Mouse (Mus musculus) monocyte, adult 5-6 weeks (primary cell): ENCODE data around the gene Aven. TPM values are rescaled to one million over a fixed set of nuclear protein-coding genes. Genes with fewer than 3 reads are reported as not detected.

Experiments used
- ATAC-seq: fragments of 153-309, 156-312 bp; replicated peaks from 2 replicates; pipeline ENCODE4 v1.8.0; 2017; ENCODE audit warnings: mild to moderate bottlenecking; ENCODE audit not compliant: low TSS enrichment, insufficient number of reproducible peaks, severe bottlenecking, poor library complexity, low FRiP score
- total RNA-seq: library from RNA; stranded (forward); fragments of 200-1000, 200-491, 200-594 nt; gene quantifications from 3 replicates; pipeline ENCODE4 v1.2.3, GENCODE M21; 2017

The Aven gene
- total RNA-seq, 1 experiment from 2014 or later = 35.7 TPM

DNA sequence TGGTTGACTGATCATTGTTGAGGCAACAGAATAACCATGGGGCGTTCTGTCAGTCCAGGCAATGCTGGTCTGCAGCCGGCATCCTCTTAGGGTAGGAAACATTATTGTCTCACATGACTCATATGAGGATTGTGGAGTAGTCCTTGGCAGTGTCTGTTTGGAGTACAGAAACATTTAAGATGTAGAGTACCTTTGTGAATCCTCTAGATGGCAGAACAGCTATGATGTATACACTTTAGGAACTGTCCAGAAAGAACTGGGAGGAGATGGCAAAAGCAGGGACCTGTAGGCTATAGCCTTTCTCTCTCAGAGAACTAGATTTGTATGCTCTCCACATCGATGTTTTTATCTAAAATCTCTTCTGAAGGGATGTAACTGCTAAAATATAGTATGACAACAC, 34.2 kb downstream of the Aven start:
- ATAC-seq = no peak

DNA sequence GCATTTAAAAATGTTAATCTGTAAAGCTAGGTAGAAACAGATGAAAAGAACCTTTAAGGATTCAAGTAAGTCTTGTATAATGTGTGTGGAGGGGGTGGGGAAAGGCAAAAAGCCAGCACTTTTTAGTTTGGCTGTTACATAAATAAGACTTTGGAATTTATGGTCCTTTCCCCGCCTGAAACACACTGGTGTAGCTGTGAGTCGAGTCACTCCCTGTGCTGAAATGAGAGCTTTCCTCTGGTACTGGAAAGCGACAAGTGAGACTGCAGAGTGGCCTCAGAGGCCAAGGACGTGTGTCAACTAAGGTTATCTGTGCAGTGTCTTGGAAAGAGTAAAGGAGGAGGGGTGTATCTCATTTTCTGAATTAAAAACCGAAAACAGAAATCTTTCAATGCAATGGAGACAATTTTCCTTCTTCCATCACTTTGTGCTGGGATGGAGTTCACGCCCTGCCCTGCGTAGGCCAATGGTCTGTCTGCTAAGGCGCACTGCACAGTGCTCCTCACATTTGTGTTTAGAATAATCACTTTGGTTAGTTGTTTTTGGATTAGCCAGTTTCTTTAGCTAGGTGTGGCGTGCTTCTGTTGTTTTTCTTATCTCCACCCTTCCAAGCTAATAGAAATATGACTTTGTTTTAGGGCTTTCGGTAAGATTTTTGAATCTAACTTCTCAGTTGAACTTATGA, 40.2 kb downstream of the Aven start:
- no peak for ATAC-seq

DNA sequence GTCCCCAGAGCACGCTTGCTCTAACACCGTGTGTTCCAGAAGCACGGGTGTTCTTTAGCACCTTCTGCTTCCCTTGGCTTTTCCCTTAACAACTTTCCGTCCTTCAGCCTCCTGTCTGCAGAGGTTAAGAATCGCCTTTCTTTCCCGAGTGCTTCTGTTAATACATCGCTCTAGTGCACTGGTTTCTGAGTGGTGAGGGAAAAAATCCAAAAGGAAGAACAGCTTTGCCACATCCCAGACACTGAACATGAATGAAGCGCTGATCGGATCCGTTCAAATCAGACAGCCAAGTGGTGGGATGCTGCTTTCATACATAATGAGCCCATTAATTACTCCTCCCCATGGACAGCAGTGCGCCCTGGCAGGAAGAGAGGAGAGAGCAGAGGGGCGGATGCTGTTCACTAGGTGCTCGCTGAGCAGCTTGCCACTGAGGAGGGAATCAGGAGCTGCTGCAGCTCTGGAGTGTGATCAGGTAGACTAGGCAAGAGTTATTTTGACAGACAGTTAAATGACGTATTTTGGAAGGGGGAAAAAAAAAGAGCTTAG, 42.0 kb downstream of the Aven start:
- no peak for ATAC-seq

DNA sequence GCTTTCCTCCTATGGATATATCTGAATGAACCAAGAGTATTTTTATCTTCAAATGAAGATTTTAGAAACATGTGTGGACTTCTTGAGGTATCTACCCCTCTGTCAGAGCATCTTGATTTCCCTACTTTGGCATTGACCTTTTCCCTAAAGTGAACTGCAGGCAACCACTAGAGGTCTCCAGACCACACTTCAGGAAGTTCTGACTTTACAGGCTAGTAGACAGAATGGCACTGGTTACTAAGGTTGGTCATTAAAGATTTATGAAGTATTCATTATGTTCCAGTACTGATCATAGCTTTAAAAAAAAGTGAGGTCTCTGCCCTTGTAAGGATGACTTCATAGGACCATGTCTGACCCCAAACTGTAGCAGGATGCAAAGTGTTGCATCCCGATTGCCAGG, 46.0 kb downstream of the Aven start:
- ATAC-seq = no peak

DNA sequence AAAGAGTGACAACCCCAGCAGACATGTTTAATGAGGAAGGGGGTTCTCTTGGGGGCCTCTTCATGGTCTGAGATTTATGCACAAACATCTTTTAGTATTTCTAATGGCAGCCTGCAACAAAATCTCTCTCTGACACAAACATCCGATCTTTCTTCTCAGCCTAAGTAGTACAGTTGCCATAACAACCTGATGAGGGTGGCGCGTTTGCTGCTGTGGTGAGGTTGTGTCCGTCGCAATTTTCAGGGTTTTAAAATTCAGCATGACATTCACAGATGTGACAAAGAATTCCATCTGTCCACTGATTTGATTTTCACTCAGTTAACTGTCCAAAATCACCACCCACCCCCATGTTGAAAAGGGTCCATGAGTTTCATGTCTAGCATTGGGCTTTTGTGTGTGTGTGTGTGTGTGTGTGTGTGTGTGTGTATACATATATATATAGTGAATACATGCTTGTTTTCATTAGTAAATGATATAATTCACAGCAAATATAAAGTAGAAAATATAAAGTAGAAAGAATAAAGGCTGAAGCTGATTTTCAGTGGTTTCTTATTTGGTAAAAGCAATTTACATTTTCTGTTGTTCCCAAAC, 49.0 kb downstream of the Aven start:
- no peak for ATAC-seq

DNA sequence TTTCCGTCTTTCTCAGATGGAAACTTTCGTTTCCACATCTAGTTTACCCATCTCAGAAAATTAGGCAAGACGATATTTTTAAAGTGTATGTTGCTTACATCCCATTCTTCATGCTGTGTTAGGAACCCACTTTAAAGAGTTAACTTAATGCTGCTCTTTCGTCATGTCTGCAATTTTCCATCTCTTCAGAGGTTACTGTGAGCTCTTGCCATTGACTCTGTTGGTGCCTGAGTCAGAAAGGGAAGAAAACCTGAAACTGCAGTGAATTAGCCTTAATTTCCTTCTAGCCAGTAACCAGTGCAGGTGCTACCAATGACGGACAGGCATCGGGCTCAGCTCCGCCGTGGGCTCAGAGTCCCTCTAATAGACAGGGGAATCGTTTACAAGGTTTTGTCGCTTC, 63.8 kb downstream of the Aven start:
- no peak for ATAC-seq

DNA sequence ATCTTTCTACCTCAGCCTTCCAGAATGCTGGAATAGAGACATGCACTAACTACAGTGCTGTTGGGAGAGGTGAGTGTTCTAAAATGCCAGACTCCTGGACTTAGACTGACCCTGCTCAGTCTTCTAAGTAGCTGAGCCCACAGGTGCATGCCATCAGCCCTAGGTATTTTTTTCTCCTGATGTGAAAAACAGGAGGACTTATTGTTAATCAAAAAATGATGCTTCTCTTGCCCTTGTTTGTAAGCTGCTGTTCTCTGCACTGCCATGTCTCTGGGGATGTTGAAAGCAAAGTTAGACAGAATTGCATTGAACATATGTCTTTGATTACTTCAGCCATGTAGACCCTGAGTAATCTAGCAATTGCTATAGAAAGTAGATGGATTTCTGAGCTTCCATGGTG, 64.7 kb downstream of the Aven start:
- ATAC-seq = no peak

DNA sequence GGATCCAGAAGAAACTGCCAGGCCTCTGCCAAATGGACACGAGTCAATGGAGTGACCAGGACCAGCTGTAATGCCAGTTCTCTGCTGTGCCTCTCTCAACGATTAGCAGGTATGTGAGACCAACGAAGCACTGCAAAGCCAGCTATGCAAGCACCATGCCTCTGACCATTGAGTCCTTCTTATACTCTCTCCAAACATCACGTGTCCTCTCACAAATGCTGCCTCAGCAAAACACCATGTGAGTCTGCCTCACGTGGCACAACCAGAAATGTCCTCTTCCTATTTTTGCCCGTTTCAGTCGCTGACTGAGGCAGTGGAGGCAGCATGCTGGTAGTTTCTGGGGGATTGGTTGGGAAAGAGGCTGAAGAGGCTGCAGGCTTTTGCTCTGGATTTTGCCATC, 68.8 kb downstream of the Aven start:
- ATAC-seq = no peak

DNA sequence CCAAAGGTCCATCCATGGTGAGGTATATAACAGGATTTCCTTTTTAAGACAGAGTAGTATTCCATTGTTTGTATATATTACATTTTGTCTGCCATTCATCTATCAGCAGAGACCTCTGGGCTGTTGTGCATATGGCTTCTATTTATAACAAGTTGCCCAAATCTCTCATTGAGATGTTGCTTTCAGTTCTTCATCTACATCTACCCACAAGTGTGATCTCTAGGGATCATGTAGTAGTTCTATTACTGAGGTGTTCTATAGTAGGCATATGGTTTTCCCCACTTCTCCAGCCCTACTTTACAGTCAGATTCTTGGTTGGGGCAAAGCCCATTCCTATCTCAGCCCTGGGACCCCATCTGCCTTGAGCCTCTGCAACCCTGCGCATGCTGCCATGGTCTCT, 72.3 kb downstream of the Aven start:
- no peak for ATAC-seq

DNA sequence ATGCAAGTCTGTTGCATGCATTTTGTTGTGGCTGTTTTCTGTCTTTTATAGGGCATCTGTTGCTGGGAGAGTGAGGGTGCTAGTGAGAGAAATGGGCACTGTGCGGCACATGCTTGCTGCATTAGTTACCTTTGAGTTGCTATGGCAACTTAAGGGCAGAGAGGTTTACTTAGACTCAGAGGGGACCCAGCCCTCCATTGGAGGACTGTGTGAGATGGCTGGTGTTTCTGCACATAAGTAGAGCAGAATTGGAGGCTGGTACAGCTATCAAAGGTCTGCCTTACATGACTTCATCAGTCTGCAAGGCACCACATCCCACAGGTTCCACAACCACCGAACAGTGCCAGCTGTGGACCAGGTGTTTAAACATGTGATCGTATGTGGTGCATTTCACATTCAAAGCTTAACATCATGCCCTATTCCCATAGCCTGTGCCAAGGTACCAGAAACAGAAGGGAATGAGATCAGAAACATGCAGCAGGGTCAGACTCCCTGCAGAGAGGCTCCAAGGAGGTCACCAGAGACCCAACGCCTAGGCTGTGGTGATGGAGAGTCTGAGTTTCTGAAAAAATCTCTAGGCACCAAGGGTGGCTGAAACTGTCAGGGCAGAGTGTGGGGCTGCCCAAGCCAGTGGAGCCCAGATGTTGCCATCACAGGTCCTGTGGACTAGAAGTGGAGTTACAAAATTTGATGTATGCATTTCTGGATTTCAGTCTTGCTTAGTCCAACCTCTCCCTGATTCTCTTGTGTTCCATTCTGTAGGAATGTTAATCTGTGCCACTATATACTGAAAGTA, 73.7 kb downstream of the Aven start:
- no peak for ATAC-seq

DNA sequence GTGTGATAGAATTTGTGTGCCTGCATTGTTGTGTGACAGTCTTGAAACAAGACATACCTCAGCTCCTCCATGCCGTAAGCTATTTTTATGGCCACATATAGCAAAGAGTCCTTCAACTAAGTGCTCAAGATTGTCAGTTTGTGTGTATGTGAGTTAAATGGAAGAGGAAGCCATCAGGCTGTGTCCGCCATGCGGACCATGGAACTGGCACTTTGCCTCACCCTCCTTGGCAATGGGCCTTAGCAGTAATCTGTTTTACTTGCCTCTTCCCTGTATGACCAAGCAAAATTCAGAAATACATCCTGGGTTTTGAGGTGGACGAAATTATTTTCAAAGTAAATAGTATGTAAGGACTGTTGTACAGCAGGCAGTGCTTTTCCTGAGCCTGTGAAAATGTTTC, 75.0 kb downstream of the Aven start:
- ATAC-seq = no peak

DNA sequence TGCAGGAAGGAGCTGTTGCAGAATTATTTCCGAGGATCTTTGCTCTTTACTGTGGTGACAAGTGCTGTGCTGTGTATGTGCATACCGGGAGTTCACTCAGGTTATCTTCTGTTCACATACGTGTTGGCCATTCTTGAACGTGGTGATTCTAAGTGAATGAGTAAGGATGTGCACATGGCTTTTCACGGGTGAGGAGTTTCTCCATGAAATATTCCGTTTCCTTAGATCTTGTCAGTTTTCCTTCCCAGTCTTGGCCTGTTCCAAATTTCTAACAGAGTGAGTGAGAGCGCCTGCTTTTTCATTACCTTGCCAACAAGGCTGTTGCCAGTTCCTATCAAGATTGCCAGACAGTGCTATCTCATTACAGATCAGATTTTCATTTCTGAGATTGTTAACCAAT, 98.2 kb downstream of the Aven start:
- no peak for ATAC-seq

DNA sequence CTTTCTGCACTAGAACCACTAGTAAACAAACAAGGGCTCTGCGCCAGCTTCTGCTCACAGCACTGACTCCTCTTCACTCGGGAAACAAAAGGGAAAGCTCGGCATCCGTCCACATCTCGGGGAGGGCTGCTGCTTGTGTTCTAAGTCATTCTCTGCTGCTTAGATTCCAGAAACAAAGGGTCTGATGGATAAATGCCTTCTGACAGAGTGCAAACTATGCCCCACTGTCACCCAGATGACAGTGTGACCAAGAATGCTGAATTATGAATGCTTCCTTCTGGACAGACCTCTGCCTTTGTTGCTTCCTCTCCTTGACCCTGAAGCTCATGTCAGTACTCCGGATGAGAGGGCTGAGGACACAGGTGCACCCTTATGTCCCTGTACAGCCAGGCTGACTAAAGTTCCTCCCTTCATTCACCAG, 98.7 kb downstream of the Aven start:
- ATAC-seq = no peak

DNA sequence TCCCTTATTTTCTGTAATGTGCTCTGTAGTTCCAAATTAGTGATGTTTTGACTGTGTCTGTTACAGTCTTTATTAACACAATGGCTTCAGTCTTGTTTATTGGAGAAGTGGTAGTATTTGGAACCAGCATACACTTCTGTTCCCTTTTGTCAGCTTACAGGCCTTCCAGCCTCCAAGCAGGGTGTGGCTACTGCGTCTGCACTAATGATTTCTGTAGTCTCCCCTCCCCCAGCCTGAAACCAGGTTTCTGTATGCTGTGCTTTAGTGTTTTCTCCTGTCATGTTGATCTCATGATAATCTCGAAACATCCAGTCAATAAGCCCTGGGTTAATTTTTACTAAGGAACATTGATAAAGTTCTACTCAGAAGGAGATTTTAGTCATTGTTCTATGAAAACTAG, 100.6 kb downstream of the Aven start:
- no peak for ATAC-seq

DNA sequence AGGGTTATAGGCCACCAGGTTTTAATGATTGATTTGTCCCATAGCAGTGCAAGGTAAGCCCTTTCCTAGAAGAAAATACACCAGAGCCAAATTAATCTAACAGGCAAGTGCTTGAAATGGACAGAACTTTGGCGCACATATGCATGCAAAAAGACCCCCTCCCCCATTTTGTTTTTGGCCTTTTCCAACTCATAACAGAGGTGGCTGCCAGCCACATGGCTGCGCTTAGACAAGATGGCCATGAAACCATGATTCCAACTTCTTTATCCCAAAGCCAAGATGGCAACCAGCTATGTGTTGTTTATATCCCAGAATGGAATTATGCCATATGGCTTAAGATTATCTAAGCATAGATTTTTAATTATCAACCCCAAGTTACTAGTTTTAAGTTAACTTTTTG, 101.0 kb downstream of the Aven start:
- no peak for ATAC-seq

DNA sequence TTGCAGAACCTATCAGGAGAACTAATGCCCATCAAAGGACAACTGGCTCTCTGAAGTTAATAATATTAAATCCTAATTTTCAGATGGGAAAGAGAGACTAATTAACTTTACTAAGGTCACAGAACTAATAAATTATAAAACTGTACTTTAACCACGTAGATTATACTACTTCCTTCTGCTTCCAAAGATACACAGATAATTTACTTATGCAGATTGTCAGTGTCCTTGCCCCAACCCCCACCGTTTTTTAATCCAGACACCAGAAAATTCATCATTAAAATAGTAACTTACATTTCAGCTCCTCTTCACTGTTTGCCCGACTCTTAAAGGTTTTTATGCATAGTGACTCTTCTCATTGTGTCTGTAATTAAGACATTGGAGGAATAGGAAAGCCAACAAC, 103.0 kb downstream of the Aven start:
- ATAC-seq = no peak

DNA sequence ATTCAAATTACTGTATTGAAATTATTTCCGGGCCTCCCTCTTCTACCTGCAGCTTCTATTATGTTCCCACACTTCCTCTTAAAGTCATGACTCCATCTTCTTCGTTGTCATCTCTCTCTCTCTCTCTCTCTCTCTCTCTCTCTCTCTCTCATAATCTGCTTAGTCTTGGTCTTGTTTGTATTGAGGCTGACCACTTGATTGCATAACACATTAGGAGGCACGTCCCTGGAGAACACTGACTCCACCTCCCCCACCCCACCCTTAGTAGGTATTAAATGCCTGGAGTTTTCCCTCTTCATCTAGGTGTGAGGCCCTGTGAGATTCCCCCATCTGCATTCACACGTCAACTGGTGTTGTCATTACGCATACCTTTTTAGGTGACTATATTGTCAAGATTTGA, 103.7 kb downstream of the Aven start:
- no peak for ATAC-seq

DNA sequence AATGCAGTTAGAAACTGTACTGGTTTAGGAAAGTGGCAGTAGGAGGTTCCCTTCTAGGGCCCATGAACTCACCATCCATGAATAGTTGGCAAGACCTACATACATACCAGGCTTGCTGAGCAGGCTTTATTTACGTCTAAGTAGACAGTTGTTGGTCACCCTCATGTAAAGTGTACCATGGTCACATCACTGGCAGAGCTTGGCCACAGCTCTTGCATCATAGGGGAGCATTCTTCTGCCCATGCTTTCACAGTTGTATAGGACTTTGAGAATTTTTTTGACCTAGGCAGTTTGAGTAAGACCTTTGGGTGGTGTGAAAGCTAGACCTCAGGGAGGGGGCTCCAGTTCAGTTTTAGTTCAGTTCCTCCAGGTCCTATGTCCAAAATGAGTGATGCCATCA, 104.3 kb downstream of the Aven start:
- ATAC-seq = no peak

DNA sequence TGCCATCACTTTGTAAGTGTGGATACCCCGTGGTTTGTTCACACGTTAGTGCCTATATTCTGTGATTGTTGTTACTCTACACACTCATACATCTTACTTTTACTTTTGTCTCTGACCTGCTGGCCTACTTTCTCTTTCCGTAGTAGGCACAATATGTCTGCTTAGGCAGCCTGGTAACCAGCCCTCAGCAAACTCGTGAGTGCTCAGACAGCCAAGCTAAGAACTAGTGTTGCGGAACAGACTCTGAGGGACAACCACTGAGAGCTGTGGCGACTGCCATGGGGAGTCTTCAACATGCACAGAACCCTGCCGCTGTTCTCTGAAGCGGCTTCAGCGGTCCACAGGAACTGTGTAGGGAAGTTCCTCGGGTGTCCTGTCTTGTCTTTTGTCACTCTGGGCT, 107.5 kb downstream of the Aven start:
- no peak for ATAC-seq

DNA sequence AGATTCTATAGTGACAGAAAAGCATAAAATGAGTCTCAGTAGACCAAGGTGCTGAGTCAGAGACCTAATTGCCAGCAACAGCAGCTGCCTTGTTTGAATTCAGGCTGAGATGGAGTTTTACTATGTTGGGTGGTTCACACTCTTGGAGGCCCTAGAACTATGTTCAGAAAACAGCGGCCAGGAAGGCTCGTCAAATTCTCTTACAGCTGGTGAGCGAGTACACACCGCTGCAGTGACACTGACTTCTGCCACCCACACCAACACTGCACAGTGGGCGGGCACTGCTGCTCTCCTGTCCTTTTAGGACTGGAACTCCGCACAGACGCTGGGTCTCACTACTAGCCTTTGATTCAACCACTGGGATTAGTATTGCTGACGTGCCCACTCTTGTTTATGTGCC, 109.7 kb downstream of the Aven start:
- ATAC-seq = no peak
